8 mouse cellular contexts compared by ENCODE assay signal in the genomic region with DNA sequence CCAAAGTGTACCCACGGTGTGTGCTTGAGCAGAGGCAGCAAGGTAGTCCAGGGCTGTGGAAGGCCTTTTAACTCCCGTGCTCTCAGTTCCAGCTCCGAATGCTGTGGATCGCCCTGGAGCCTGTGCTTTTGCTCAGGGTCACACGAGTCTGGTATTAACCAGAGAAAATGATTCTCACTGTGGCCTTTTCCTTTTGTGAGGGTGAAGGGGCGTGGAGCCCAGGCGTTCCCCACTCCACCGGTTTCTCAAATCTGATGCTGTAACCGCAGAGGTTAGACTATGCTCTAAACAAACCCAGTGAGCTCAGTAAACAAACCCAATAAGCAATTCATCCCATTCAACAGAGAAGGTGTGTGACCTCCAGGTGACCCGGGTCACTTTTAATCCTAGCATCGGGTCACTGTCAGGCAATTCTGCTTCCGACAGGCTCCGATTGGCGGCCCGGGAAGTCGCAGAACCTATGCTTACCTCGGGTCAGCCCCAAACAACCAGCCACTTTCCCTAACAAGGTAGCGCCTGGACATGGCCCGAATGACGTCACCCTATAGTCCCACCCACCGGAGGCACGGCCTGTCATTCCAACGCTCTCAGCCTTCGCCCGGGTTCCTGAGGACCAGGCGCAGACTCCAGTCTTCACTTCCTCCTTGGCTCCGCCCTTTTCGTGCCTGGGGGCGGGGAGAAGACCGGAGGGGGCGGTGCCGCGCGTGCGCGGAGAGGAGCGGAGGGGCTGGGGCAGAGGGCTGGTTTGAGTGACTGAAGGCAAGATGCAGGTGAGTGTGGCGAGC. TPM values are rescaled to one million over a fixed set of nuclear protein-coding genes. Genes with fewer than 3 reads are reported as not detected.
DNase-seq lines count a peak whose midpoint lies in the region; ATAC-seq and TF ChIP-seq lines count a peak whose summit lies in the region.

No protein-coding gene starts in this region.

- no peaks in the 10 kb centered on the region for H3K9me3 ChIP-seq in heart, embryonic 12.5 days (replicated peaks)
- H3K9me3 ChIP-seq in kidney, postnatal 0 days (replicated peaks; ENCODE audit: low read length) = no peaks in the 10 kb centered on the region
- no peaks in the 10 kb centered on the region for H3K9me3 ChIP-seq in liver, embryonic 11.5 days (ENCODE audit: control insufficient read depth, low read length)
- no peaks in the 10 kb centered on the region for H3K9me3 ChIP-seq in stomach, embryonic 14.5 days (ENCODE audit: control insufficient read depth, low read depth, low read length)

- peak overlapping the region; percentile 93 for H3K27ac ChIP-seq in heart, embryonic 12.5 days (ENCODE audit: poor library complexity, severe bottlenecking)
- peak overlapping the region; percentile 90 for H3K27ac ChIP-seq in kidney, postnatal 0 days
- peak overlapping the region; percentile 55; the same call in 1 of the 2 replicates for H3K27ac ChIP-seq in liver, embryonic 11.5 days (ENCODE audit: low read depth, low read length)
- peak overlapping the region; percentile 66 for H3K27ac ChIP-seq in stomach, embryonic 14.5 days (ENCODE audit: low read length)

- peaks cover 16% of the 10 kb centered on the region for H3K4me1 ChIP-seq in heart, embryonic 12.5 days (replicated peaks)
- H3K4me1 ChIP-seq in kidney, postnatal 0 days (replicated peaks; ENCODE audit: insufficient read depth, low read length) = 0 out of 2 replicates have a peak, but pooled peaks cover 2% of the 10 kb centered on the region
- peaks cover 9% of the 10 kb centered on the region; the same call in 1 of the 2 replicates for H3K4me1 ChIP-seq in liver, embryonic 11.5 days (replicated peaks; ENCODE audit: control insufficient read depth, insufficient read depth, low read length)
- H3K4me1 ChIP-seq in stomach, embryonic 14.5 days (ENCODE audit: control insufficient read depth, insufficient read depth, low read length) = no peaks in the 10 kb centered on the region; the same call in 1 of the 2 replicates

- H3K4me2 ChIP-seq in heart, embryonic 12.5 days = peak overlapping the region; percentile 92
- peak overlapping the region; percentile 76 for H3K4me2 ChIP-seq in kidney, postnatal 0 days (ENCODE audit: low read length)
- peak overlapping the region; percentile 84 for H3K4me2 ChIP-seq in liver, embryonic 11.5 days
- peak overlapping the region; percentile 43 for H3K4me2 ChIP-seq in stomach, embryonic 14.5 days (replicated peaks; ENCODE audit: low read depth, low read length)

- DNase-seq in CD4-positive helper T cell, adult 2 months (ENCODE audit: low read depth, low spot score) = peak; percentile 93
- DNase-seq in brain, embryonic 18.5 days (ENCODE audit: low read depth, low spot score) = peak; percentile 90
- peak; percentile 99 for DNase-seq in kidney, postnatal 0 days (ENCODE audit: low spot score)
- DNase-seq in liver, embryonic 11.5 days (ENCODE audit: low spot score) = peak; percentile 96
- peak; percentile 96 for DNase-seq in naive thymus-derived CD4-positive, alpha-beta T cell, adult 2 months (ENCODE audit: low read depth)

- H3K36me3 ChIP-seq in heart, embryonic 12.5 days = peaks cover 13% of the 10 kb centered on the region
- H3K36me3 ChIP-seq in kidney, postnatal 0 days (ENCODE audit: insufficient read depth, low read length) = 0 out of 2 replicates have a peak, but pooled peaks cover 5% of the 10 kb centered on the region
- H3K36me3 ChIP-seq in liver, embryonic 11.5 days (ENCODE audit: control insufficient read depth, insufficient read depth, low read length) = no peaks in the 10 kb centered on the region; the same call in 1 of the 2 replicates
- peaks cover 8% of the 10 kb centered on the region; the same call in 1 of the 2 replicates for H3K36me3 ChIP-seq in stomach, embryonic 14.5 days (ENCODE audit: control insufficient read depth, insufficient read depth, low read length)

- TF ChIP-seq CTCF in kidney, postnatal 0 days (IDR thresholded peaks at IDR 0.05; ENCODE audit: low read depth) = no peak

- peak; percentile 98 for ATAC-seq in erythroid progenitor cell, adult 5-6 weeks (replicated peaks; ENCODE audit: low FRiP score, poor library complexity, severe bottlenecking)
- ATAC-seq in heart, embryonic 12.5 days (ENCODE audit: insufficient number of reproducible peaks, low FRiP score) = peak; percentile 98
- peak; percentile 99 for ATAC-seq in kidney, postnatal 0 days (replicated peaks; ENCODE audit: low FRiP score, low read depth)
- peak; percentile 98 for ATAC-seq in liver, embryonic 11.5 days (replicated peaks; ENCODE audit: low FRiP score)
- peak; percentile 98 for ATAC-seq in stomach, embryonic 14.5 days (ENCODE audit: insufficient number of reproducible peaks, insufficient read depth, low FRiP score, low read depth)

- H3K27me3 ChIP-seq in heart, embryonic 12.5 days (replicated peaks) = no peaks in the 10 kb centered on the region
- no peaks in the 10 kb centered on the region for H3K27me3 ChIP-seq in kidney, postnatal 0 days (ENCODE audit: insufficient read depth, low read length)
- H3K27me3 ChIP-seq in liver, embryonic 11.5 days (replicated peaks; ENCODE audit: control insufficient read depth, insufficient read depth, low read length) = no peaks in the 10 kb centered on the region
- no peaks in the 10 kb centered on the region for H3K27me3 ChIP-seq in stomach, embryonic 14.5 days (ENCODE audit: control insufficient read depth, insufficient read depth, low read length)

- 6% methylated on average over 38 of the region's 38 CpGs for WGBS in heart, embryonic 12.5 days
- 5% methylated on average over 38 of the region's 38 CpGs for WGBS in kidney, postnatal 0 days
- 5% methylated on average over 38 of the region's 38 CpGs for WGBS in liver, embryonic 11.5 days
- WGBS in stomach, embryonic 14.5 days = 2% methylated on average over 38 of the region's 38 CpGs

- H3K4me3 ChIP-seq in heart, embryonic 12.5 days = peak overlapping the region; percentile 79
- H3K4me3 ChIP-seq in kidney, postnatal 0 days (replicated peaks; ENCODE audit: low read depth, low read length) = peak overlapping the region; percentile 68
- H3K4me3 ChIP-seq in liver, embryonic 11.5 days (ENCODE audit: low read depth, low read length) = peak overlapping the region; percentile 81
- H3K4me3 ChIP-seq in stomach, embryonic 14.5 days (ENCODE audit: low read depth, low read length) = peak overlapping the region; percentile 65

- peak overlapping the region; percentile 84 for H3K9ac ChIP-seq in heart, embryonic 12.5 days
- peak overlapping the region; percentile 70 for H3K9ac ChIP-seq in kidney, postnatal 0 days (ENCODE audit: low read depth, low read length)
- peak overlapping the region; percentile 74 for H3K9ac ChIP-seq in liver, embryonic 11.5 days (ENCODE audit: low read depth, low read length)
- H3K9ac ChIP-seq in stomach, embryonic 14.5 days (replicated peaks; ENCODE audit: low read depth, low read length) = peak overlapping the region; percentile 55

RNA-seq across cellular contexts. Expression of a gene that starts 1.9 kb away (rescaled TPM):
- total RNA-seq in erythroid progenitor cell, adult 5-6 weeks (2015; ENCODE audit: low replicate concordance) = 4.3 and 11.3 TPM in 2 replicates
- 9.1 and 18.5 TPM in 2 replicates for total RNA-seq in erythroid progenitor cell, adult 5-6 weeks (2017; ENCODE audit: low replicate concordance)
- polyA plus RNA-seq in heart, embryonic 12.5 days (2016; fragmentation: Nextera tagmentation; extraction: Ambion mirVana) = 149 and 168 TPM in 2 replicates
- polyA plus RNA-seq in kidney, postnatal 0 days (2015; fragmentation: Nextera tagmentation; extraction: Ambion mirVana) = 189 and 198 TPM in 2 replicates
- polyA plus RNA-seq in liver, embryonic 11.5 days (2014; fragmentation: Nextera tagmentation; extraction: Ambion mirVana) = 95.5 and 104 TPM in 2 replicates
- polyA plus RNA-seq in stomach, embryonic 14.5 days (2014; fragmentation: Nextera tagmentation; extraction: Ambion mirVana) = 166 and 171 TPM in 2 replicates

RNA-seq across cellular contexts. Expression of a gene that starts 48.3 kb away (rescaled TPM):
- not detected in 2 replicates for total RNA-seq in erythroid progenitor cell, adult 5-6 weeks (2015; ENCODE audit: low replicate concordance)
- total RNA-seq in erythroid progenitor cell, adult 5-6 weeks (2017; ENCODE audit: low replicate concordance) = not detected in 2 replicates
- not detected in 2 replicates for polyA plus RNA-seq in heart, embryonic 12.5 days (2016; fragmentation: Nextera tagmentation; extraction: Ambion mirVana)
- not detected in 2 replicates for polyA plus RNA-seq in kidney, postnatal 0 days (2015; fragmentation: Nextera tagmentation; extraction: Ambion mirVana)
- polyA plus RNA-seq in liver, embryonic 11.5 days (2014; fragmentation: Nextera tagmentation; extraction: Ambion mirVana) = not detected in 2 replicates
- polyA plus RNA-seq in stomach, embryonic 14.5 days (2014; fragmentation: Nextera tagmentation; extraction: Ambion mirVana) = not detected in 2 replicates

Comparison
In these comparisons a context has a peak if more than half of its experiments do, and no peak if none do; other contexts are left out.
1. Peak in every context shown above with its lines: DNase-seq, ATAC-seq, H3K4me3 ChIP-seq and H3K27ac ChIP-seq.